Mouse (Mus musculus) cerebellum, adult 11 months (tissue): ENCODE measurements at regions not wholly inside any gene's neighbourhood (a gene's known extent, or its start where the extent isn't known, plus 50 kb on each side); places are given as distances from the start of the nearest gene placed in this dataset.

Experiments
- DNase-seq: peaks from one replicate; pipeline ENCODE4 v3.0.0; 2022

GRCm38 (mm10) chr16:7644363-7644762 is 780.6 kb downstream of the Tmem114 start:
- DNase-seq = no peak

GRCm38 (mm10) chr16:7638955-7639755 is 785.8 kb downstream of the Tmem114 start:
- no peak for DNase-seq

- no peak for DNase-seq
Measured at GRCm38 (mm10) chr16:7637993-7638392, 786.9 kb downstream of the Tmem114 start.

GRCm38 (mm10) chr16:7637121-7637700 is 787.7 kb downstream of the Tmem114 start:
- DNase-seq = no peak

- DNase-seq = no peak
Measured at GRCm38 (mm10) chr16:7636326-7636725, 788.6 kb downstream of the Tmem114 start.

- no peak for DNase-seq
Measured at GRCm38 (mm10) chr16:7632474-7632873, 792.5 kb downstream of the Tmem114 start.

GRCm38 (mm10) chr16:7628351-7628750 is 796.6 kb downstream of the Tmem114 start:
- DNase-seq = no peak

GRCm38 (mm10) chr16:7606602-7607001 is 818.3 kb downstream of the Tmem114 start:
- no peak for DNase-seq

GRCm38 (mm10) chr16:7602428-7602827 is 822.5 kb downstream of the Tmem114 start:
- DNase-seq = no peak

GRCm38 (mm10) chr16:7574879-7575278 is 850.1 kb downstream of the Tmem114 start:
- no peak for DNase-seq

- no peak for DNase-seq
Measured at GRCm38 (mm10) chr16:7560841-7561240, 864.1 kb downstream of the Tmem114 start.

- DNase-seq = no peak
Measured at GRCm38 (mm10) chr16:7559177-7559576, 865.8 kb downstream of the Tmem114 start.

- DNase-seq = no peak
Measured at GRCm38 (mm10) chr16:7558637-7559036, 866.3 kb downstream of the Tmem114 start.

- no peak for DNase-seq
Measured at GRCm38 (mm10) chr16:7555911-7556310, 869.0 kb downstream of the Tmem114 start.

GRCm38 (mm10) chr16:7549568-7549967 is 875.4 kb downstream of the Tmem114 start:
- no peak for DNase-seq

- no peak for DNase-seq
Measured at GRCm38 (mm10) chr16:7544067-7544466, 880.9 kb downstream of the Tmem114 start.

- no peak for DNase-seq
Measured at GRCm38 (mm10) chr16:7529811-7530210, 895.1 kb downstream of the Tmem114 start.

GRCm38 (mm10) chr16:7528963-7529362 is 896.0 kb downstream of the Tmem114 start:
- no peak for DNase-seq

- no peak for DNase-seq
Measured at GRCm38 (mm10) chr16:7527923-7528776, 896.8 kb downstream of the Tmem114 start.

GRCm38 (mm10) chr16:7518711-7519110 is 906.2 kb downstream of the Tmem114 start:
- no peak for DNase-seq
